Mouse (Mus musculus): ENCODE measurements around the gene Ano4.

- TF ChIP-seq CTCF (IDR thresholded peaks at IDR 0.05; ENCODE audit: extremely low read depth, insufficient read depth, insufficient read length, insufficient replicate concordance), result no peak
- TF ChIP-seq POLR2A (IDR thresholded peaks at IDR 0.05; ENCODE audit: low read depth, low read length), result no peak
Observed at GRCm38 (mm10) chr10:89149166-89149565, 195.4 kb downstream of the Ano4 start.
